Comparison of ENCODE assay signal across 8 mouse cellular contexts in the genomic region with DNA sequence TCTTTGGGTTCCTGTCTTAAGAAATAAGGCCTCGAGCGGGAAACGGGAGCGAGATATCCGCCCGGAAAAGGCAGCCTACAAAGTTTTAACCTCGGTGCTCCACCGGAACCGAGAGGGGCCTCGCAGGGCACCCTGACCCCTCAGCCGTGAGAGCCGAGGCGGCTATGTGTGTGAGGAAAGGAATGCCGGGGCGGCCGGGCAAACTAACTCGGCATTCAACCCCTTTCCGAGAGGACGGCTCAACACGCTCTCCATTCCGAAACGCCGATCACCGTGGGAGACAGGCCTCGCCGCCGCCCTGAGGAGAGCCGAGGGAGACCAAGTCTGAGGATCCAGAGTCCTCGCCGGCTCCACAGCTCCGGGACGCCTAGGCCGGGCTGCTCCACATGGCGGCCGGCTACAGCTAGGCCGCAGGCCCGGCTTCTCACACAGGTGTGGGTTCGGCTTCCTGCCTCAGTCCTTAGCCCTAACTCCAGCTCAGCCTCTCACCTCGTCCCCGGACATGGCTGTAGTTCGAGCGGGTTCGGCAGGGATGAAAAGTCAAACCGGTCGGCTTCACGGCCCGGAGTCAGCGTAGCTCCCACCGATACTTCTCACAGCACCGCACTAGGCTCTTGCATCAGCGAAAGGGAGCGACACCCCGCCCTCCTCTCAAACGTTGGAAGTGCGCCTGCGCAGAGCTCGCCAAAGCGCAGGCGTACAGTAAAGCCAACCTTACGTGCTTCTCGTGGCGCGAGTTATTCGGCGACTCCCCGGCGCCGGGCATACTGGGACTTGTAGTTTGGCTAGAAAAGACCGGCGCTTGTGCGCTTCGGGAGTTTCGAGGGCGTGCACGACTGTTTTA. TPM values are rescaled to one million over a fixed set of nuclear protein-coding genes. Genes with fewer than 3 reads are reported as not detected.
A peak's percentile ranks its signal among the peaks of the same experiment; 100 is the strongest.
DNase-seq lines count a peak whose midpoint lies in the region; ATAC-seq lines count a peak whose summit lies in the region.

TSS of gene Eif2s2 (minus strand) at position 735 of the 844 bp plus-strand sequence.

- peak within 1 kb of the TSS; percentile 84 for H3K27ac ChIP-seq in lung, embryonic 16.5 days (ENCODE audit: low read length)

- peak; percentile 97 to 98 for ATAC-seq in hematopoietic stem cell, adult 5-6 weeks (replicated peaks in 1 of 2; ENCODE audit: insufficient read depth in 1 of 2, low FRiP score in 2 of 2, low TSS enrichment in 1 of 2, low read depth in 1 of 2, poor library complexity in 2 of 2, severe bottlenecking in 2 of 2)
- peak; percentile 98 for ATAC-seq in lung, embryonic 16.5 days (ENCODE audit: low read depth)

- no peaks in the 10 kb centered on the region for H3K9me3 ChIP-seq in lung, embryonic 16.5 days (ENCODE audit: control insufficient read depth, low read length)

- peak within 1 kb of the TSS; percentile 69 for H3K4me3 ChIP-seq in lung, embryonic 16.5 days (ENCODE audit: low read length)

- 0 out of 2 replicates have a peak, but pooled peaks cover 4% of the 10 kb centered on the region for H3K36me3 ChIP-seq in lung, embryonic 16.5 days (ENCODE audit: control insufficient read depth, insufficient read depth, low read length)

- DNase-seq in MEL-GATA-1-ER (ENCODE audit: extremely low read depth, low read depth) = peak; percentile 96
- peak; percentile 95 for DNase-seq in cerebellum, adult 8-10 months
- peak; percentile 99 for DNase-seq in forelimb bud, embryonic 11.5 days (ENCODE audit: low read depth, low spot score)
- peak; percentile 89 for DNase-seq in layer of hippocampus, adult 9-10 months (ENCODE audit: low spot score)
- peak; percentile 86 for DNase-seq in ovary, postnatal 10 days (ENCODE audit: low spot score)
- peak; percentile 93 to 94 for DNase-seq in thymus, postnatal 10 days (ENCODE audit: low spot score in 2 of 2)

- H3K27me3 ChIP-seq in lung, embryonic 16.5 days (ENCODE audit: control insufficient read depth, insufficient read depth, low read depth, low read length) = no peaks in the 10 kb centered on the region

- under 1% methylated on average over 75 of the region's 75 CpGs for WGBS in lung, embryonic 16.5 days

- H3K4me1 ChIP-seq in lung, embryonic 16.5 days (replicated peaks; ENCODE audit: control insufficient read depth, insufficient read depth, low read length) = peaks cover 12% of the 10 kb centered on the region

- H3K9ac ChIP-seq in lung, embryonic 16.5 days (ENCODE audit: low read length) = peak within 1 kb of the TSS; percentile 85

- H3K4me2 ChIP-seq in lung, embryonic 16.5 days (ENCODE audit: low read depth, low read length) = peak within 1 kb of the TSS; percentile 93

RNA-seq across cellular contexts. Expression of gene Eif2s2, which starts in this region (rescaled TPM):
- total RNA-seq in hematopoietic stem cell, adult 5-6 weeks (2017) = 167 and 192 TPM in 2 replicates
- 68.5 and 82.1 TPM in 2 replicates for polyA plus RNA-seq in lung, embryonic 16.5 days (2015; fragmentation: Nextera tagmentation; extraction: Ambion mirVana)

Comparison
In these comparisons a context has a peak if more than half of its experiments do, and no peak if none do; other contexts are left out.
1. Peak in every context shown above with its lines: DNase-seq, ATAC-seq, H3K4me3 ChIP-seq and H3K27ac ChIP-seq.